Mouse (Mus musculus): ENCODE measurements at regions not wholly inside any gene's neighbourhood (a gene's known extent, or its start where the extent isn't known, plus 50 kb on each side); places are given as distances from the start of the nearest gene placed in this dataset.
A peak's percentile ranks its signal among the peaks of the same experiment; 100 is the strongest.

DNA sequence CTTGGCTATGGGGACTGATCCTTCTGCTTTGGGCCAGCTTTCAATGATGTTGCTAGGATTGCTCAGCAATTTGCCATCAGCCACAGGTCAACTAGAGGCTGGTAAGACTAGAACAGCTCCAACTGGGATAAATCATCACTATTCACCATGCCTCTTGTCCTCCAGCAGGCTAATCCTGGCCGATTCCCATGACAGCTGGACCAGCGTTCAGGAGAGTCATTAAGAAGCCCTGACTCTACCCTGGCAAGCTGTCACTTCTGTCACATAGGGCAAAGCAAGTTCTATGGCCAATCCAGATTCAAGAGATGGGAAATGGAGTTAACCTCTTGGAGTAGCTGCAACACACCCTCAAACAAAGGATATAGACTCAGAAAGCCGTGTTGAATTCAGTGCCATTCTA, 424.4 kb upstream of the Fign start:
- ATAC-seq (no peak), DNase-seq (ENCODE audit: low spot score) (no peak)
- Histone ChIP-seq H3K9ac (replicated peaks; ENCODE audit: low read depth) (no peak overlapping the region), H3K27me3 (replicated peaks; ENCODE audit: insufficient read depth, low read length) (no peaks in the 10 kb centered on the region), H3K4me1 (ENCODE audit: insufficient read depth, low read depth, low read length) (no peaks in the 10 kb centered on the region), H3K9me3 (ENCODE audit: low read length) (no peaks in the 10 kb centered on the region), H3K27ac (ENCODE audit: low read length) (no peak overlapping the region), H3K4me3 (ENCODE audit: low read depth, low read length) (no peak overlapping the region), H3K4me2 (replicated peaks; ENCODE audit: low read depth, low read length) (no peak overlapping the region), H3K36me3 (ENCODE audit: insufficient read depth, low read length) (no peaks in the 10 kb centered on the region)
- TF ChIP-seq CTCF (IDR thresholded peaks at IDR 0.05) (no peak), EP300 (IDR thresholded peaks at IDR 0.05) (no peak)
- 65% methylated on average over 3 of the region's 3 CpGs for WGBS

GRCm38 (mm10) chr2:64495725-64496124, 397.9 kb upstream of the Fign start:
- no peaks in the 10 kb centered on the region for H3K36me3 ChIP-seq (ENCODE audit: insufficient read depth, low read length)
- DNase-seq (ENCODE audit: low spot score) (peak; percentile 9), ATAC-seq (no peak)
- H3K4me2 ChIP-seq (replicated peaks; ENCODE audit: low read depth, low read length), result no peak overlapping the region
- TF ChIP-seq EP300 (IDR thresholded peaks at IDR 0.05) (no peak), CTCF (IDR thresholded peaks at IDR 0.05) (no peak)
- H3K9me3 ChIP-seq (ENCODE audit: low read length), result no peaks in the 10 kb centered on the region
- H3K4me3 ChIP-seq (ENCODE audit: low read depth, low read length), result no peak overlapping the region
- H3K9ac ChIP-seq (replicated peaks; ENCODE audit: low read depth), result no peak overlapping the region
- H3K27me3 ChIP-seq (replicated peaks; ENCODE audit: insufficient read depth, low read length), result no peaks in the 10 kb centered on the region
- no peak overlapping the region for H3K27ac ChIP-seq (ENCODE audit: low read length)
- no peaks in the 10 kb centered on the region for H3K4me1 ChIP-seq (ENCODE audit: insufficient read depth, low read depth, low read length)

GRCm38 (mm10) chr2:64466412-64466970, 368.7 kb upstream of the Fign start:
- peak; percentile 15 for DNase-seq (ENCODE audit: low spot score)
- no peak for ATAC-seq
- TF ChIP-seq CTCF (IDR thresholded peaks at IDR 0.05), result no peak
- TF ChIP-seq EP300 (IDR thresholded peaks at IDR 0.05), result no peak
- H3K27ac ChIP-seq (ENCODE audit: low read length), result no peak overlapping the region
- H3K4me3 ChIP-seq (ENCODE audit: low read depth, low read length), result no peak overlapping the region
- H3K27me3 ChIP-seq (replicated peaks; ENCODE audit: insufficient read depth, low read length), result no peaks in the 10 kb centered on the region
- H3K9me3 ChIP-seq (ENCODE audit: low read length), result no peaks in the 10 kb centered on the region
- no peak overlapping the region for H3K9ac ChIP-seq (replicated peaks; ENCODE audit: low read depth)
- H3K4me2 ChIP-seq (replicated peaks; ENCODE audit: low read depth, low read length), result no peak overlapping the region
- no peaks in the 10 kb centered on the region for H3K36me3 ChIP-seq (ENCODE audit: insufficient read depth, low read length)
- H3K4me1 ChIP-seq (ENCODE audit: insufficient read depth, low read depth, low read length), result no peaks in the 10 kb centered on the region
- 60% methylated on average over 12 of the region's 12 CpGs for WGBS

GRCm38 (mm10) chr2:64462466-64463114, 364.8 kb upstream of the Fign start:
- no peaks in the 10 kb centered on the region for H3K36me3 ChIP-seq (ENCODE audit: insufficient read depth, low read length)
- WGBS, result 50% methylated on average over 8 of the region's 8 CpGs
- H3K4me2 ChIP-seq (replicated peaks; ENCODE audit: low read depth, low read length), result no peak overlapping the region
- no peaks in the 10 kb centered on the region for H3K27me3 ChIP-seq (replicated peaks; ENCODE audit: insufficient read depth, low read length)
- no peak overlapping the region for H3K9ac ChIP-seq (replicated peaks; ENCODE audit: low read depth)
- no peak overlapping the region for H3K4me3 ChIP-seq (ENCODE audit: low read depth, low read length)
- ATAC-seq (no peak), DNase-seq (ENCODE audit: low spot score) (peak; percentile 6)
- TF ChIP-seq CTCF (IDR thresholded peaks at IDR 0.05) (no peak), EP300 (IDR thresholded peaks at IDR 0.05) (no peak)
- no peaks in the 10 kb centered on the region for H3K4me1 ChIP-seq (ENCODE audit: insufficient read depth, low read depth, low read length)
- no peak overlapping the region for H3K27ac ChIP-seq (ENCODE audit: low read length)
- H3K9me3 ChIP-seq (ENCODE audit: low read length), result no peaks in the 10 kb centered on the region

DNA sequence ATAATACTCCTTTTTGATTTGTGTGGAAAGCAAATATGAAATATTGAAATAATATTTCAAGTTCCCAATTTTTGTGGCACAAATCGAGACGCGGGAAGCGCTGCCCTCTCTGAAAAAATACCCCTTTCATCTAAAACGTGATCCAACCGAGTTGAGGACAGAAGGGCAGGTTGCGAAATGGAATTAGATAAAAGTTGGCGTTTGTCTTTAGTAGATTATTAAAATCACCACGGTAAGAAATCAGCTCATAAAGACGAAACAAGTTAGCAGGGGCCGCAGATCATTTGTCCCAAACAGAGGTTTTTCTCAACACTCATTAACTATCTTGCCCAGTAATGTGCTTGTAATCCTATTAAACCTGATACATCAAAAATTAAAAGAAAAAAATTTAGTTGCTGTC, 364.2 kb upstream of the Fign start:
- TF ChIP-seq CTCF (IDR thresholded peaks at IDR 0.05), result no peak
- Histone ChIP-seq H3K4me2 (replicated peaks; ENCODE audit: low read depth, low read length) (no peak overlapping the region), H3K9ac (replicated peaks; ENCODE audit: low read depth) (no peak overlapping the region), H3K4me3 (ENCODE audit: low read depth, low read length) (no peak overlapping the region), H3K9me3 (ENCODE audit: low read length) (no peaks in the 10 kb centered on the region), H3K4me1 (ENCODE audit: insufficient read depth, low read depth, low read length) (no peaks in the 10 kb centered on the region), H3K27ac (ENCODE audit: low read length) (no peak overlapping the region), H3K36me3 (ENCODE audit: insufficient read depth, low read length) (no peaks in the 10 kb centered on the region), H3K27me3 (replicated peaks; ENCODE audit: insufficient read depth, low read length) (no peaks in the 10 kb centered on the region)
- DNase-seq (ENCODE audit: low spot score) (no peak), ATAC-seq (no peak)
- 59% methylated on average over 11 of the region's 11 CpGs for WGBS

DNA sequence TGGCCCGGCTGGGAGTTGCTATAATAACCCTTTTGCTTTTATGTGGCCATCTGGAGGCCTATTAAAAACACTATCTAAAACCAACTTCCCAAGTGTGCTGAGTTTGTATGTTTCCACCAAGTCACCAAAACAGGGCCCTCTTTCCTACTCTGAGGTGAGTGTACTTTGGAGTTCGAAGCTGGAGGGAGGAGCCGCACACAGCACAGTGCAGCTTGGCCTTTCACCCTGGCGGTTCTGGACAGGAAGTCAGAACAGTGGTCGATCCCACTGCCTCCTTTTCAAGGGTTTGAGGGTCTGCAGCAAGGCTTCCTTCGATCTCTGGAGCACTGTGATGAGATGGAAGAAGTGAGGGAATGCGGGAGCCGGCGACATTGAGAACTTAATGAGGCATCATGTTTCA, 363.8 kb upstream of the Fign start:
- no peak for DNase-seq (ENCODE audit: low spot score)
- Histone ChIP-seq H3K4me1 (ENCODE audit: insufficient read depth, low read depth, low read length) (no peaks in the 10 kb centered on the region), H3K4me2 (replicated peaks; ENCODE audit: low read depth, low read length) (no peak overlapping the region), H3K27me3 (replicated peaks; ENCODE audit: insufficient read depth, low read length) (no peaks in the 10 kb centered on the region), H3K9ac (replicated peaks; ENCODE audit: low read depth) (no peak overlapping the region), H3K36me3 (ENCODE audit: insufficient read depth, low read length) (no peaks in the 10 kb centered on the region), H3K9me3 (ENCODE audit: low read length) (no peaks in the 10 kb centered on the region), H3K4me3 (ENCODE audit: low read depth, low read length) (no peak overlapping the region), H3K27ac (ENCODE audit: low read length) (no peak overlapping the region)
- no peak for TF ChIP-seq CTCF (IDR thresholded peaks at IDR 0.05)
- no peak for TF ChIP-seq EP300 (IDR thresholded peaks at IDR 0.05)
- ATAC-seq, result no peak
- WGBS, result 65% methylated on average over 9 of the region's 9 CpGs

DNA sequence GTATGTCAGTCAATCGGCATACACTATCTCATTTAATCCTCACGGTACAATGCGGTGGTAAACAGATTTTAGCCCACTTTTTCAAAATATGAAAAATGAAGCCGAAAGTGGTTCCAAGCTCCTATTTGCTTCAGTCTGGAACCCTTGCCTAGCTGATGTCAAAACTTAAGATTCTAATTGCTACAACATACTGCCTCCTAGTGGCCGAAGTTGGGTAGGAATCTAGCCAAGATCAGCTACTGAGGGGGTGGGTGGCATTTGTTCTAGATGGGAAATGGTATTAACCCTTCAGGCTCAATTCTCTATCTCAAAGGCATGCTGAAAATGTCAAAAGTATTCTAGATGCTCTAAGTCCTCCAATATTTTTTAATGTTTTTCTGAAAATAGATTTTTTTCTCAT, 360.3 kb upstream of the Fign start:
- DNase-seq (ENCODE audit: low spot score) (peak; percentile 36), ATAC-seq (no peak)
- H3K27me3 ChIP-seq (replicated peaks; ENCODE audit: insufficient read depth, low read length), result no peaks in the 10 kb centered on the region
- no peak overlapping the region for H3K4me3 ChIP-seq (ENCODE audit: low read depth, low read length)
- H3K4me2 ChIP-seq (replicated peaks; ENCODE audit: low read depth, low read length), result no peak overlapping the region
- no peak overlapping the region for H3K27ac ChIP-seq (ENCODE audit: low read length)
- no peak overlapping the region for H3K9ac ChIP-seq (replicated peaks; ENCODE audit: low read depth)
- no peaks in the 10 kb centered on the region for H3K9me3 ChIP-seq (ENCODE audit: low read length)
- no peaks in the 10 kb centered on the region for H3K4me1 ChIP-seq (ENCODE audit: insufficient read depth, low read depth, low read length)
- no peaks in the 10 kb centered on the region for H3K36me3 ChIP-seq (ENCODE audit: insufficient read depth, low read length)
- TF ChIP-seq CTCF (IDR thresholded peaks at IDR 0.05) (peak; percentile 77), EP300 (IDR thresholded peaks at IDR 0.05) (no peak)
- 57% methylated on average over 5 of the region's 5 CpGs for WGBS
